Comparison of ENCODE assay signal across 26 mouse cellular contexts in genomic region chr2:168260124-168260523, GRCm38 (mm10). TPM values are rescaled to one million over a fixed set of nuclear protein-coding genes. Genes with fewer than 3 reads are reported as not detected.
"Had no signal": no experiment of that assay in that cellular context is flagged by ENCODE, and none has a peak within 500 bp of the region (broad histone marks: within the 10 kb centered on the region; RNA-seq: fewer than 3 reads in every experiment).

No protein-coding gene starts in this region.

- DNase-seq: gastrocnemius, adult 2 months; gastrocnemius, postnatal 10 days; gastrocnemius, postnatal 25 days; heart, adult 18-20 months; heart, postnatal 10 days; heart, postnatal 4 days; kidney, adult 18-20 months; kidney, adult 8-10 months; kidney, postnatal 10 days; kidney, postnatal 25 days; kidney, postnatal 4 days; liver; liver, embryonic 13.5 days had no signal

- ATAC-seq: hindbrain, embryonic 16.5 days; inflammation-experienced regulatory T-cells, adult 6 months; intestine, embryonic 15.5 days; intestine, postnatal 0 days had no signal

- H3K4me1 ChIP-seq: heart, embryonic 12.5 days; hindbrain, embryonic 10.5 days; hindbrain, embryonic 12.5 days; limb, embryonic 12.5 days; liver, embryonic 13.5 days had no signal

- H3K4me3 ChIP-seq: gastrocnemius, adult 2 months; heart, embryonic 10.5 days; heart, embryonic 12.5 days; hindbrain, embryonic 10.5 days; hindbrain, embryonic 12.5 days; intestine, embryonic 15.5 days; left cerebral cortex, adult 2 months; limb, embryonic 10.5 days; limb, embryonic 12.5 days; liver, embryonic 13.5 days had no signal

RNA-seq across cellular contexts. Expression of gene Kcng1, which starts 21.4 kb away (rescaled TPM):
- total RNA-seq: heart, adult 18-20 months; heart, adult 8-10 months; heart, postnatal 25 days had no signal
- polyA plus RNA-seq: inflammation-experienced regulatory T-cells, adult 6 months had no signal
